Mouse (Mus musculus) testis, adult 2 months (tissue): ENCODE data around the gene Atp9a. TPM values are rescaled to one million over a fixed set of nuclear protein-coding genes. Genes with fewer than 3 reads are reported as not detected.

Source experiments
- H3K27ac ChIP-seq: fragments of 200-500 bp; 2 replicates; pipeline ENCODE4 v1.5.1; 2012; ENCODE audit warnings: low read depth, low read length; ENCODE audit not compliant: control insufficient read depth, insufficient read depth
- H3K27me3 ChIP-seq: fragments of 200-500 bp; 2 replicates; pipeline ENCODE4 v1.6.1; 2012; ENCODE audit warnings: mild to moderate bottlenecking, low read length, moderate library complexity; ENCODE audit not compliant: control insufficient read depth, insufficient read depth
- H3K36me3 ChIP-seq: fragments of 200-500 bp; 2 replicates; pipeline ENCODE4 v1.6.1; 2012; ENCODE audit warnings: mild to moderate bottlenecking, low read length; ENCODE audit not compliant: control insufficient read depth, insufficient read depth
- H3K4me1 ChIP-seq: fragments of 200-500 bp; 2 replicates; pipeline ENCODE4 v1.6.1; 2012; ENCODE audit warnings: low read length; ENCODE audit not compliant: control insufficient read depth, insufficient read depth
- H3K4me3 ChIP-seq: fragments of 200-500 bp; 2 replicates; pipeline ENCODE4 v1.5.1; 2012; ENCODE audit warnings: low read depth, mild to moderate bottlenecking, low read length, moderate library complexity, mixed read lengths; ENCODE audit not compliant: control insufficient read depth
- CTCF ChIP-seq: fragments of 200-500 bp; IDR thresholded peaks from 2 replicates; pipeline ENCODE4 v1.5.1; 2012; ENCODE audit warnings: low read depth, mild to moderate bottlenecking, inconsistent platforms, low read length, moderate library complexity; ENCODE audit not compliant: control insufficient read depth, insufficient read depth, insufficient replicate concordance
- POLR2A ChIP-seq: fragments of 200-500 bp; IDR thresholded peaks from 2 replicates; pipeline ENCODE4 v1.6.1; 2012; ENCODE audit warnings: low read depth, mild to moderate bottlenecking, inconsistent platforms, low read length, moderate library complexity; ENCODE audit not compliant: control insufficient read depth
- polyA plus RNA-seq: library from polyadenylated mRNA; depleted of rRNA; stranded (reverse); fragments of >200 nt; gene quantifications from 2 replicates; pipeline ENCODE4 v1.2.3, GENCODE M21; 2012

The Atp9a gene
- polyA plus RNA-seq, 1 experiment, result 63.7 TPM

- Histone ChIP-seq H3K4me3 (no peak overlapping the region), H3K36me3 (no peaks in the 10 kb centered on the region), H3K27ac (no peak overlapping the region), H3K4me1 (peaks cover 11% of the 10 kb centered on the region), H3K27me3 (no peaks in the 10 kb centered on the region)
- no peak for TF ChIP-seq POLR2A
- TF ChIP-seq CTCF, result no peak
These were observed 3.4 kb downstream of the Atp9a start for GRCm38 (mm10) chr2:168738854-168739253.

- Histone ChIP-seq H3K4me3 (no peak overlapping the region), H3K4me1 (peaks cover 11% of the 10 kb centered on the region), H3K36me3 (no peaks in the 10 kb centered on the region), H3K27ac (no peak overlapping the region), H3K27me3 (no peaks in the 10 kb centered on the region)
- no peak for TF ChIP-seq POLR2A
- no peak for TF ChIP-seq CTCF
These were observed 4.3 kb downstream of the Atp9a start for GRCm38 (mm10) chr2:168737878-168738277.

- no peaks in the 10 kb centered on the region for H3K4me1 ChIP-seq
- TF ChIP-seq POLR2A (no peak), CTCF (no peak)
- no peak overlapping the region for H3K4me3 ChIP-seq
- no peaks in the 10 kb centered on the region for H3K27me3 ChIP-seq
- no peaks in the 10 kb centered on the region for H3K36me3 ChIP-seq
- H3K27ac ChIP-seq, result no peak overlapping the region
These were observed 8.2 kb downstream of the Atp9a start for GRCm38 (mm10) chr2:168734023-168734422.

- Histone ChIP-seq H3K27me3 (no peaks in the 10 kb centered on the region), H3K4me1 (peaks cover under 1% of the 10 kb centered on the region), H3K4me3 (no peak overlapping the region), H3K27ac (no peak overlapping the region), H3K36me3 (no peaks in the 10 kb centered on the region)
- no peak for TF ChIP-seq CTCF
These were observed 11.0 kb downstream of the Atp9a start for GRCm38 (mm10) chr2:168731258-168731657.

GRCm38 (mm10) chr2:168729736-168730135 is 12.5 kb downstream of the Atp9a start:
- TF ChIP-seq POLR2A (no peak), CTCF (no peak)
- Histone ChIP-seq H3K27ac (no peak overlapping the region), H3K27me3 (no peaks in the 10 kb centered on the region), H3K4me3 (no peak overlapping the region), H3K36me3 (no peaks in the 10 kb centered on the region), H3K4me1 (peaks cover 4% of the 10 kb centered on the region)

- H3K4me3 ChIP-seq, result no peak overlapping the region
- no peaks in the 10 kb centered on the region for H3K36me3 ChIP-seq
- peaks cover 4% of the 10 kb centered on the region for H3K4me1 ChIP-seq
- TF ChIP-seq POLR2A (no peak), CTCF (no peak)
- no peaks in the 10 kb centered on the region for H3K27me3 ChIP-seq
- no peak overlapping the region for H3K27ac ChIP-seq
These were observed 14.2 kb downstream of the Atp9a start for GRCm38 (mm10) chr2:168728045-168728444.

GRCm38 (mm10) chr2:168726007-168726406 is 16.2 kb downstream of the Atp9a start:
- peaks cover 4% of the 10 kb centered on the region for H3K4me1 ChIP-seq
- TF ChIP-seq CTCF (no peak), POLR2A (no peak)
- H3K27ac ChIP-seq, result no peak overlapping the region
- H3K36me3 ChIP-seq, result no peaks in the 10 kb centered on the region
- H3K4me3 ChIP-seq, result no peak overlapping the region
- no peaks in the 10 kb centered on the region for H3K27me3 ChIP-seq

GRCm38 (mm10) chr2:168721313-168721712 is 20.9 kb downstream of the Atp9a start:
- Histone ChIP-seq H3K27me3 (no peaks in the 10 kb centered on the region), H3K36me3 (no peaks in the 10 kb centered on the region), H3K4me3 (no peak overlapping the region), H3K4me1 (peaks cover 9% of the 10 kb centered on the region), H3K27ac (no peak overlapping the region)
- TF ChIP-seq CTCF, result no peak
- no peak for TF ChIP-seq POLR2A
